Mouse (Mus musculus) embryonic facial prominence, embryonic 11.5 days (tissue): ENCODE results near the gene Mrps7. TPM values are rescaled to one million over a fixed set of nuclear protein-coding genes. Genes with fewer than 3 reads are reported as not detected.

Experiments
- ATAC-seq: fragments of 200-750 bp; cut with Nextera tagmentation; replicated peaks from 2 replicates; pipeline ENCODE4 v1.8.0; 2017; ENCODE audit warnings: low read depth; ENCODE audit not compliant: insufficient number of reproducible peaks, low FRiP score, low TSS enrichment
- DNase-seq: peaks from one replicate; pipeline ENCODE4 v3.0.0-alpha.2; 2015; ENCODE audit warnings: low spot score
- H3K27ac ChIP-seq: fragments of 300-500 bp; sonication (generic); replicated peaks from 2 replicates; pipeline ENCODE4 v1.5.1; 2014; ENCODE audit warnings: mild to moderate bottlenecking, low read depth, low read length, control low read depth
- H3K27me3 ChIP-seq: fragments of 300-500 bp; sonication (generic); 2 replicates; pipeline ENCODE4 v1.6.1; 2014; ENCODE audit warnings: mild to moderate bottlenecking, low read length, moderate library complexity, mixed read lengths; ENCODE audit not compliant: control insufficient read depth, insufficient read depth
- H3K36me3 ChIP-seq: fragments of 300-500 bp; sonication (generic); replicated peaks from 2 replicates; pipeline ENCODE4 v1.6.1; 2014; ENCODE audit warnings: low read depth, mild to moderate bottlenecking, low read length, moderate library complexity, mixed read lengths; ENCODE audit not compliant: control insufficient read depth, insufficient read depth
- H3K4me1 ChIP-seq: fragments of 300-500 bp; sonication (generic); 2 replicates; pipeline ENCODE4 v1.6.1; 2014; ENCODE audit warnings: low read length, mixed read lengths; ENCODE audit not compliant: control insufficient read depth, insufficient read depth
- H3K4me2 ChIP-seq: fragments of 300-500 bp; sonication (generic); 2 replicates; pipeline ENCODE4 v1.6.1; 2014; ENCODE audit warnings: low read depth, mild to moderate bottlenecking, control low read depth, low read length, moderate library complexity
- H3K4me3 ChIP-seq: fragments of 300-500 bp; sonication (generic); 2 replicates; pipeline ENCODE4 v1.5.1; 2014; ENCODE audit warnings: low read depth, low read length, control low read depth
- H3K9ac ChIP-seq: fragments of 300-500 bp; sonication (generic); replicated peaks from 2 replicates; pipeline ENCODE4 v1.6.1; 2014; ENCODE audit warnings: mild to moderate bottlenecking, control low read depth, low read length
- H3K9me3 ChIP-seq: fragments of 300-500 bp; sonication (generic); replicated peaks from 2 replicates; pipeline ENCODE4 v1.6.1; 2016; ENCODE audit warnings: mild to moderate bottlenecking, low read length, inconsistent platforms, mixed read lengths; ENCODE audit not compliant: control insufficient read depth
- WGBS: fragments of 180-500 bp; shearing (Covaris S2); extraction: QIAGEN DNeasy Blood & Tissue Kit; methylation state at CpG from one replicate; pipeline ENCODE4 v1.1.7; 2014; 5-methylcytosine and 5-hydroxymethylcytosine counted together
- polyA plus RNA-seq: library from polyadenylated mRNA; unstranded; fragments of >200 nt; fragmentation: Nextera tagmentation; extraction: Ambion mirVana; gene quantifications from 2 replicates; pipeline ENCODE4 v1.2.1, GENCODE M21; 2014

The Mrps7 gene
- polyA plus RNA-seq, 1 experiment from 2014 or later = 110 TPM

GRCm38 (mm10) chr11:115612059-115612409 is 8.3 kb downstream of the Mrps7 start:
- no peaks in the 10 kb centered on the region for H3K4me1 ChIP-seq
- peak overlapping the region; percentile 67; the same call in 1 of the 2 replicates for H3K27ac ChIP-seq
- H3K27me3 ChIP-seq = no peaks in the 10 kb centered on the region
- 2% methylated on average over 13 of the region's 13 CpGs for WGBS
- H3K9ac ChIP-seq = peak overlapping the region; percentile 58
- H3K4me2 ChIP-seq = peak overlapping the region; percentile 91
- H3K4me3 ChIP-seq = peak overlapping the region; percentile 59
- ATAC-seq (0 out of 2 replicates have a peak, but pooled peaks have one; percentile 5), DNase-seq (peak; percentile 43)
- H3K36me3 ChIP-seq = peaks cover 9% of the 10 kb centered on the region
- no peaks in the 10 kb centered on the region for H3K9me3 ChIP-seq

- Histone ChIP-seq H3K36me3 (peaks cover 5% of the 10 kb centered on the region), H3K4me3 (peak within 1 kb of the TSS; percentile 59), H3K9me3 (no peaks in the 10 kb centered on the region), H3K9ac (peak within 1 kb of the TSS; percentile 58), H3K27me3 (no peaks in the 10 kb centered on the region), H3K27ac (peak within 1 kb of the TSS; percentile 67; the same call in 1 of the 2 replicates), H3K4me2 (peak within 1 kb of the TSS; percentile 91), H3K4me1 (no peaks in the 10 kb centered on the region)
- under 1% methylated on average over 57 of the region's 80 CpGs for WGBS
- peak; percentile 89 for DNase-seq
- ATAC-seq = peak; percentile 69
These were observed 8.8 kb downstream of the Mrps7 start, which contains the start of gene Mif4gd for GRCm38 (mm10) chr11:115612410-115613137. Gene Mif4gd, minus strand, starts transcription at chr11:115612969.

- Histone ChIP-seq H3K4me3 (peak overlapping the region; percentile 59), H3K9ac (peak overlapping the region; percentile 58), H3K27me3 (no peaks in the 10 kb centered on the region), H3K4me2 (peak overlapping the region; percentile 91), H3K9me3 (no peaks in the 10 kb centered on the region), H3K36me3 (peaks cover 4% of the 10 kb centered on the region), H3K4me1 (no peaks in the 10 kb centered on the region), H3K27ac (peak overlapping the region; percentile 67; the same call in 1 of the 2 replicates)
- ATAC-seq (no peak), DNase-seq (no peak)
- 0% methylated on average over 16 of the region's 16 CpGs for WGBS
These were observed 9.6 kb downstream of the Mrps7 start for GRCm38 (mm10) chr11:115613138-115613945.

- ATAC-seq = no peak
- Histone ChIP-seq H3K9ac (no peak overlapping the region), H3K27me3 (no peaks in the 10 kb centered on the region), H3K27ac (no peak overlapping the region), H3K4me1 (no peaks in the 10 kb centered on the region), H3K4me2 (no peak overlapping the region), H3K36me3 (no peaks in the 10 kb centered on the region), H3K9me3 (no peaks in the 10 kb centered on the region), H3K4me3 (no peak overlapping the region)
- 86% methylated on average over 10 of the region's 10 CpGs for WGBS
- no peak for DNase-seq
These were observed 10.8 kb downstream of the Mrps7 start for GRCm38 (mm10) chr11:115614346-115615107.

- ATAC-seq = no peak
- Histone ChIP-seq H3K4me2 (no peak overlapping the region), H3K36me3 (no peaks in the 10 kb centered on the region), H3K27me3 (no peaks in the 10 kb centered on the region), H3K27ac (no peak overlapping the region), H3K9ac (no peak overlapping the region), H3K4me3 (no peak overlapping the region), H3K9me3 (no peaks in the 10 kb centered on the region), H3K4me1 (no peaks in the 10 kb centered on the region)
- WGBS = 79% methylated on average over 15 of the region's 15 CpGs
- DNase-seq = no peak
These were observed 11.5 kb downstream of the Mrps7 start for GRCm38 (mm10) chr11:115615108-115615825.

- no peaks in the 10 kb centered on the region for H3K36me3 ChIP-seq
- no peak overlapping the region for H3K4me3 ChIP-seq
- ATAC-seq (no peak), DNase-seq (no peak)
- H3K27me3 ChIP-seq = no peaks in the 10 kb centered on the region
- H3K9ac ChIP-seq = no peak overlapping the region
- no peak overlapping the region for H3K27ac ChIP-seq
- H3K4me1 ChIP-seq = no peaks in the 10 kb centered on the region
- H3K4me2 ChIP-seq = no peak overlapping the region
- no peaks in the 10 kb centered on the region for H3K9me3 ChIP-seq
- 92% methylated on average over 6 of the region's 6 CpGs for WGBS
These were observed 12.2 kb downstream of the Mrps7 start for GRCm38 (mm10) chr11:115615875-115616274.

GRCm38 (mm10) chr11:115616371-115616770 is 12.6 kb downstream of the Mrps7 start:
- Histone ChIP-seq H3K4me3 (no peak overlapping the region), H3K9ac (no peak overlapping the region), H3K9me3 (no peaks in the 10 kb centered on the region), H3K27me3 (no peaks in the 10 kb centered on the region), H3K4me1 (no peaks in the 10 kb centered on the region), H3K36me3 (no peaks in the 10 kb centered on the region), H3K4me2 (no peak overlapping the region), H3K27ac (no peak overlapping the region)
- no peak for DNase-seq
- 89% methylated on average over 7 of the region's 7 CpGs for WGBS
- no peak for ATAC-seq
